Mouse (Mus musculus) fibroblast of lung, adult 2 months (primary cell): Measurements from ENCODE around the gene Gpha2.

Experiments
- DNase-seq: peaks from one replicate; pipeline ENCODE4 v3.0.0-alpha.2; 2011; ENCODE audit warnings: low read depth

Gene Gpha2

GRCm38 (mm10) chr19:6273998-6274608 is 47.9 kb downstream of the Gpha2 start:
- no peak for DNase-seq

DNA sequence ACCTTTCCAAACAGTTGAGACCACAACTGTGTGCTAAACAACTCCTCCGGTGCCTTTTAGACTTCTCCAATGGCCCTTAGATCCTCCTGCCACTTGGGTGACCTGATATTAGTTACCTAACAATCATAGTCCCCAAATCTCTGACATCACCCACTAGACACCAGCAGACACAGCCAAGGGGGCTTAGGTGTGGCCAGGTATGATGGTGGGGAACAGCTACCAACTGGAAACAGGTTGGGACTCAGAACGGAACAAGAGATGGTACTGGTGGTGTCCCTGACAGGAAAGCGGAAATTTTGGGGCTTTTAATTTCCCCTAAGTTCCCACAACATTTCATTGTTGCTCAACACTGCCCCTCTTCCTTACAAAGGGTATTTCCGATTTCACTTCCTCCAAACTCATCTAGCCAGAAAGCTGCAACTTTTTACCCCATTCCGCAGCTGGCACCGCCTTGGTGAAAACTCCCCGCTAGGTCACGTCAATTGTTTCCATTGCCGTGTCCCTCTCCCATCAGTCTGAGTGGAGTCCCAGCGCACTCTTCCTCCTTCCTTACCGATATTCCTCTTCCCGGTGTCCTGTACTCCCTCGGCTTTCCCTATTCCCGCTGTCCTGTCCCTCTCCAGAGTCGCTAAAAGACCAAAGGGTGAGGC is 49.7 kb downstream of the Gpha2 start:
- no peak for DNase-seq

DNA sequence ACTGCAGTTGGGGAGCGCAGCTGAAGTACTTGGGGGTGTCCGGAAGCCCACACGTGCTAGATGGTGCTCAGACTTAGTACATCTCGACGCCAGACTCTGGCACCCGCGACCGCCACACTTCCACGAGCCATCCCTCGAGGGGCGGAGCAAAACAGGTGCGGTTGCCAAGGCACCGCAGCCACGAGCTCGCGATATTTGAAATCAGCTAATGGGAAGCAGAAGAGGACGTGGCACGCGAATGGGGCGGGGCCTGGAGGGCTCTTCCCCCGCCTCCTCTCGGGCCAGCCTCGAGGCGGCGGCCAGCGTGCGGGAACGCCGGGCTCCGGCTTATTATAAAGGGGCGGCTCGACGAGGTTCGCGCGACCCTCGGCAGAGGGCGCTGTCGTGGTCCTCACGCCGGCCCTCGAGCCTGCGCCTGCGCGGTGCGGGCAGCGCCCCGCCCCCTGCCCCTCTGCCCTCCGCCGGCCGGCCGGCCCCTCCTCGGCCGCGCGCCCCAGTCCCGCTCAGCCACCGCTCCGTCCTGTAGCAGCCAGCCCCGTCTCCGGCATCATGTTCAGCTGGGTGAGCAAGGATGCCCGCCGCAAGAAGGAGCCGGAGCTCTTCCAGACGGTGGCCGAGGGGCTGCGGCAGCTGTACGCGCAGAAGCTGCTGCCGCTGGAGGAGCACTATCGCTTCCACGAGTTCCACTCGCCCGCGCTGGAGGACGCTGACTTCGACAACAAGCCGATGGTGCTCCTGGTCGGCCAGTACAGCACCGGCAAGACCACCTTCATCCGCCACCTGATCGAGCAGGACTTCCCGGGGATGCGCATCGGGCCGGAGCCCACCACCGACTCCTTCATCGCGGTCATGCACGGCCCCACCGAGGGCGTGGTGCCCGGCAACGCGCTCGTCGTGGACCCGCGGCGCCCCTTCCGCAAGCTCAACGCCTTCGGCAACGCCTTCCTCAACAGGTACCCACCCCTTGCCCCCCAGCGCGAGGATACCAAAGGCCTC is 50.5 kb downstream of the Gpha2 start, which contains the start of gene Ehd1:
Ehd1 (plus strand) TSS at position 300 of the 996 bp plus-strand sequence.
- DNase-seq: peak; percentile 92
